Mouse (Mus musculus) right cerebral cortex, postnatal 14 days (tissue): ENCODE measurements at regions not wholly inside any gene's neighbourhood (a gene's known extent, or its start where the extent isn't known, plus 50 kb on each side); places are given as distances from the start of the nearest gene placed in this dataset.

Source experiments
- DNase-seq: peaks from one replicate; pipeline ENCODE4 v3.0.0; 2022

- DNase-seq: no peak
Observed at GRCm38 (mm10) chr13:60002098-60002497, 175.1 kb downstream of the Gas1 start.

- DNase-seq: no peak
Observed at GRCm38 (mm10) chr13:60001637-60002036, 175.5 kb downstream of the Gas1 start.

- no peak for DNase-seq
Observed at GRCm38 (mm10) chr13:60000618-60001347, 176.4 kb downstream of the Gas1 start.

GRCm38 (mm10) chr13:59997431-59997830, 174.5 kb upstream of the Tut7 start:
- DNase-seq: no peak

GRCm38 (mm10) chr13:59996146-59996814, 173.3 kb upstream of the Tut7 start:
- DNase-seq: no peak

- DNase-seq: no peak
Observed at GRCm38 (mm10) chr13:59992780-59993501, 170.0 kb upstream of the Tut7 start.

- no peak for DNase-seq
Observed at GRCm38 (mm10) chr13:59992346-59992745, 169.4 kb upstream of the Tut7 start.

GRCm38 (mm10) chr13:59990402-59991280, 167.7 kb upstream of the Tut7 start:
- no peak for DNase-seq

- no peak for DNase-seq
Observed at GRCm38 (mm10) chr13:59988393-59988965, 165.5 kb upstream of the Tut7 start.

GRCm38 (mm10) chr13:59976425-59976824, 153.5 kb upstream of the Tut7 start:
- DNase-seq: no peak

GRCm38 (mm10) chr13:59972093-59972427, 149.1 kb upstream of the Tut7 start:
- DNase-seq: no peak

GRCm38 (mm10) chr13:59971231-59972092, 148.5 kb upstream of the Tut7 start:
- no peak for DNase-seq

- DNase-seq: no peak
Observed at GRCm38 (mm10) chr13:59970430-59970829, 147.5 kb upstream of the Tut7 start.

GRCm38 (mm10) chr13:59969484-59969883, 146.5 kb upstream of the Tut7 start:
- no peak for DNase-seq

- no peak for DNase-seq
Observed at GRCm38 (mm10) chr13:59968584-59969240, 145.8 kb upstream of the Tut7 start.

GRCm38 (mm10) chr13:59966535-59967255, 143.7 kb upstream of the Tut7 start:
- DNase-seq: no peak

- DNase-seq: no peak
Observed at GRCm38 (mm10) chr13:59964981-59965380, 142.0 kb upstream of the Tut7 start.

- no peak for DNase-seq
Observed at GRCm38 (mm10) chr13:59962676-59963664, 140.0 kb upstream of the Tut7 start.

GRCm38 (mm10) chr13:59956441-59956840, 133.5 kb upstream of the Tut7 start:
- no peak for DNase-seq
